Mouse (Mus musculus) embryonic facial prominence, embryonic 15.5 days (tissue): ENCODE measurements at regions not wholly inside any gene's neighbourhood (a gene's known extent, or its start where the extent isn't known, plus 50 kb on each side); places are given as distances from the start of the nearest gene placed in this dataset.

Source experiments
- ATAC-seq: fragments of 200-750 bp; cut with Nextera tagmentation; 2 replicates; pipeline ENCODE4 v1.8.0; 2017; ENCODE audit warnings: low read depth, moderate TSS enrichment; ENCODE audit not compliant: insufficient number of reproducible peaks, low FRiP score, low TSS enrichment
- H3K27ac ChIP-seq: fragments of 300-500 bp; sonication (generic); replicated peaks from 2 replicates; pipeline ENCODE4 v1.5.1; 2015; ENCODE audit warnings: mild to moderate bottlenecking, inconsistent platforms
- H3K27me3 ChIP-seq: fragments of 300-500 bp; sonication (generic); 2 replicates; pipeline ENCODE4 v1.6.1; 2015; ENCODE audit warnings: inconsistent platforms
- H3K36me3 ChIP-seq: fragments of 300-500 bp; sonication (generic); 2 replicates; pipeline ENCODE4 v1.6.1; 2015; ENCODE audit warnings: mild to moderate bottlenecking, inconsistent platforms
- H3K4me1 ChIP-seq: fragments of 300-500 bp; sonication (generic); 2 replicates; pipeline ENCODE4 v1.6.1; 2015; ENCODE audit warnings: inconsistent platforms
- H3K4me2 ChIP-seq: fragments of 300-500 bp; sonication (generic); replicated peaks from 2 replicates; pipeline ENCODE4 v1.6.1; 2015; ENCODE audit warnings: mild to moderate bottlenecking, inconsistent platforms
- H3K4me3 ChIP-seq: fragments of 300-500 bp; sonication (generic); replicated peaks from 2 replicates; pipeline ENCODE4 v1.5.1; 2015; ENCODE audit warnings: mild to moderate bottlenecking, inconsistent platforms
- H3K9ac ChIP-seq: fragments of 300-500 bp; sonication (generic); 2 replicates; pipeline ENCODE4 v1.6.1; 2015; ENCODE audit warnings: inconsistent platforms
- H3K9me3 ChIP-seq: fragments of 300-500 bp; sonication (generic); replicated peaks from 2 replicates; pipeline ENCODE4 v1.6.1; 2016; ENCODE audit warnings: inconsistent platforms
- WGBS: fragments of 180-500 bp; shearing (Covaris S2); methylation state at CpG from one replicate; pipeline ENCODE4 v1.1.7; 2015; 5-methylcytosine and 5-hydroxymethylcytosine counted together

DNA sequence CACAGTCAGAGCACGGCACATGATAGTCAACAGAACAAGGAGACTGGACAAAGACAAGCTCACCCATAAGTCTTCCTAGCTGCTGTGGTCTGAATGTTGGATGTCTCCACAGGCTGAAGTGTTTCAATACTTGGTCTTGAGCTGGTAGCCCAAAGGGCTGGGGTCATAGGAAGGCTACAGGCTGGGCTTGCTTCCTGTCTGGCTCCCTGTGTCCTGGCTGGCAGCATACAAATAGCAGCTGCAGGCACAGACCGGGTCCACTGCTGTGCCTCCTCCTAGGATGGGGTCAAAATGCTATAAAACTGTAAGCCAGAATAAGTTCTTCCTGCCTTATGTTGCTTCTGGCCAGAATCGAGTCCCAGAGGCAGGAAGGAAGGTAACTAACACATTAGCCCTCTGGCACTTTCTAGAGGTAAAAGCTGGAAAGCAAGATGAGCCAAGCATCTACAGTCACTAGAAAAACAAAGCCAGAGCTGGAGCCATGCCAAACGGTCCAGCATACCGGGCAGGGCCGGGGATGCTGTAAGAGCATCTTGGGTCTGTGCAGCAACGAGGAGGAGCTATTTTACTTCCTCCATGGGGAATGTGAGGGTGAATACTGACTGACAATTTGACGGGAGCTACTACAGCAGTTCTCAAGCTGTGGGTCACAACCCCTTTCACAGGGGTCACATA, 93.2 kb upstream of the Prok2 start:
- WGBS, result 29% methylated on average over 8 of the region's 8 CpGs
- ATAC-seq, result no peak
- Histone ChIP-seq H3K4me1 (0 out of 2 replicates have a peak, but pooled peaks cover 5% of the 10 kb centered on the region), H3K27me3 (no peaks in the 10 kb centered on the region; the same call in none of the 2 replicates), H3K9ac (no peak overlapping the region), H3K9me3 (no peaks in the 10 kb centered on the region), H3K27ac (no peak overlapping the region), H3K4me3 (no peak overlapping the region), H3K36me3 (no peaks in the 10 kb centered on the region), H3K4me2 (no peak overlapping the region)

DNA sequence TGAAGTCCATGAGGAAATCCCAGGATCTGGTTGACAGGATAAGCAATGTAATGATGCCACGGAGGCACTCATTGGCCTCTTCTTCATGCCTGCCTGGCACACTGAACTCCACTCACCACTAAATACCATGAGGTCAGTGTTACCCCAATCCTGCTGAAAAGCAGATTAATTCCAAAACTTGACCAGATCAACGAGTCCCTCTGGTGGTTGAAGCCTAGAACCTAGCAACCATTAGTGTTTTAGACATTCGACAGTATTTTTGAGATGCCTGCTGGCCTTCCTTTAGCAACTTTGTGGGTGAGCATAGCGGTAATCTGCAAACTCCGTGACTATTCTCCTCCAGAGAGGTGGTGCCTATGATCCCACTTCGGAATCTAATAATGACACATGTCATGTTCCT, 92.3 kb upstream of the Prok2 start:
- no peak for ATAC-seq
- Histone ChIP-seq H3K9ac (no peak overlapping the region), H3K36me3 (no peaks in the 10 kb centered on the region), H3K27ac (no peak overlapping the region), H3K4me3 (no peak overlapping the region), H3K4me2 (no peak overlapping the region), H3K4me1 (0 out of 2 replicates have a peak, but pooled peaks cover 5% of the 10 kb centered on the region), H3K9me3 (no peaks in the 10 kb centered on the region), H3K27me3 (peaks cover 3% of the 10 kb centered on the region)
- 87% methylated on average over 6 of the region's 6 CpGs for WGBS

DNA sequence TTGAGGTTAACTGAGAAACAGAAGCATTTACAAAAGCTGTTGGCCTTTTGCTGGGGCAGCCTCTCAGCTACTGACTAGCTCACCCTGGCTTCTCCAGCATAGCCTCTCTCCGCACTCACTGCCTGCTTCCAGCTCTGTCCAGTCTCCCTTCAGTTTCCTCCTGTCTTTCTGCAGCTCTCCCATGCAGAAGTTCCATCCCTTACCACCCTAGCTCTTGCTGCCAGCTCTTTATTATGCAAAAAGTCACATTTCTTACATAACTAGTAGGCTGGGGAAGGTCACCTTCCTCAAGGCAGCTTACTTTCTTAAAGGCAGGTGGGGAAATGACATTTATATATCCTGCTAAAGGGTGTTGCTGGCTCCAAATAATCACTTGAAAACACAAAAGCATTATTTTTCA, 91.1 kb upstream of the Prok2 start:
- Histone ChIP-seq H3K27me3 (peaks cover 6% of the 10 kb centered on the region), H3K9me3 (no peaks in the 10 kb centered on the region), H3K4me3 (no peak overlapping the region), H3K9ac (no peak overlapping the region), H3K4me2 (no peak overlapping the region), H3K27ac (no peak overlapping the region), H3K4me1 (0 out of 2 replicates have a peak, but pooled peaks cover 5% of the 10 kb centered on the region), H3K36me3 (no peaks in the 10 kb centered on the region)
- no peak for ATAC-seq
- 90% methylated on average over 1 of the region's 1 CpGs for WGBS

DNA sequence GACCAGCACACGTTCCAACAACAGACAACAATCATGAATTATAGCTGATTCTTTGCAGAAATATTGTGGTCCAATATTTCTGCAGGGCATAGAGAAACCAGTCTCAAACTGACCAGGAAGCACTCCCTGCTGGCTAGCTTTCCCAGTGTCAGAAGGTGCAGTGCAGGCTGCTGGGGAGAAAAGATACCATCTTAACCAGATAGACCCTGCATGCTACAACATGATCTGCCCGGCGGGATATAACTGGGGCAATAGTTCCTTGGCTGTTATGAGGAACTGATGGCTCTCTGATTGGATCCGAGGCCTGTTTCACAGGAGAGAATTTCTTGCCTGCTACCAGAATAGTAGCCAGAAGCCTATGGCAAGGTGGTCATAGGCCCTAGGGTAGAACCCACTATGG, 86.9 kb upstream of the Prok2 start:
- Histone ChIP-seq H3K36me3 (no peaks in the 10 kb centered on the region), H3K4me1 (peaks cover 26% of the 10 kb centered on the region), H3K9ac (no peak overlapping the region), H3K4me3 (no peak overlapping the region), H3K4me2 (no peak overlapping the region), H3K27me3 (peaks cover 6% of the 10 kb centered on the region), H3K27ac (no peak overlapping the region), H3K9me3 (no peaks in the 10 kb centered on the region)
- no peak for ATAC-seq
- WGBS, result 76% methylated on average over 4 of the region's 4 CpGs

DNA sequence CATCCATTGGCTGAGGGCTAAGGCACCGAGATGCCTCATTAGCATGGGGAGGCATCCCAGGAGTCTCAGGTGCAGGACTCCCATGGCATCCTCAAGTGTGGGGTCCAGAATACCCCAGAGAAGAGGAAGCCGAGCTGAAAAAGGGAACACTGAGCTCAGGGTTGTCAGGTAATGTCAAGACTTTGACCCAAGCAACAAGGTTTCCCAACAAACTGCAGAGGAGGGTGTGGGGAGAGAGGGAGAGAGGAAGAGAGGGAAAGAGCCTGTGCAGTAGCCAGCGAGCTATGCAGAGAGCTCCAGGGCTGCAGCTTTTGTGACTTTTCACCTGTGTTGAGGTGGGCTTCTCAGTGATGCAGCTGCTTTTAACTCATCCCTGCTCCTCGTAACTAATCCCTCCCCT, 85.7 kb upstream of the Prok2 start:
- Histone ChIP-seq H3K9ac (no peak overlapping the region), H3K4me3 (no peak overlapping the region), H3K27me3 (peaks cover 6% of the 10 kb centered on the region; the same call in 1 of the 2 replicates), H3K4me1 (peaks cover 26% of the 10 kb centered on the region), H3K4me2 (no peak overlapping the region), H3K27ac (0 out of 2 replicates have a peak overlapping the region, but pooled peaks have one; percentile 71), H3K9me3 (no peaks in the 10 kb centered on the region), H3K36me3 (no peaks in the 10 kb centered on the region)
- 85% methylated on average over 4 of the region's 4 CpGs for WGBS
- no peak for ATAC-seq

DNA sequence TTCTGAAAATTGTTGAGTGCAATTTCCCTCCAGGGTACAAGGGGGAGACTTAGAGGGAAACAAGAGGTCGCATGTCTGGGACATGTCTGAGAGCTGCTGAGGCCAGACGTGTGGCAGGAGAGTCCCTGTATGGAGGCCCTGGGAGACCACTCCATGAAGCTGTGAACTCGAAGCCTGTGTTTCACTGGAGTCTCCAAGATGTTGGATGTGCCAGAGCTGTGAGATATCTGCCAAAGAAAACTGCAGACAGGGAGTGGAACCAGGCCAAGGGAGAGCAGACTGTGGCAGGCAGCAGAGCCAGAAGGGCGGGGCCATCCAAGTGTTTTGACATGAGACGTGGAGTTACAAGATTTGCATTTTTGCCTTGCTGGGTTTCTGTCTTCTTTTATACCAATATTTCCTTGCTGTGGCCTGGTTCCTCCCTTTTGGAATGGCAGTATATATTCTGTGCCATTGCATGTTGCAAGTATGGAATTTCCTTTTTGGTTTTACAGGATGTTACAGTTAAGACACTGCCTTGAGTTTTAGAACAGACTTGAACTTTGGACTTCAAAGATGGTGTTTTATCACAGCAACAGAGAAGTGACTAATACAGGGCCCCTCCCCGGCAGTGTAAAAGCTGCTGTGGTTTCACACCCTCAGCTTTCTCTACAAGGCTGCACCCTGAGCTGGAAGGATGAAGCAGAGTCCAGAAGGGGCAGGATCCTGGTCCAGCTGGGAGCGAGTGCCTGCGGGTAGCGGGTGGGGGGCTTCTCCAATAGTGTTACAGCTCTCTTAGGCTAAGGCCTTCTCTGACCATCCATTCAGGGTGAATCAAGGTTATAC, 85.0 kb upstream of the Prok2 start:
- Histone ChIP-seq H3K4me2 (no peak overlapping the region), H3K4me1 (peaks cover 26% of the 10 kb centered on the region), H3K36me3 (no peaks in the 10 kb centered on the region), H3K27me3 (peaks cover 6% of the 10 kb centered on the region; the same call in 1 of the 2 replicates), H3K4me3 (no peak overlapping the region), H3K27ac (peak overlapping the region; percentile 71), H3K9ac (no peak overlapping the region), H3K9me3 (0 out of 2 replicates have a peak, but pooled peaks cover 2% of the 10 kb centered on the region)
- ATAC-seq, result peak; percentile 87
- WGBS, result 45% methylated on average over 9 of the region's 9 CpGs

DNA sequence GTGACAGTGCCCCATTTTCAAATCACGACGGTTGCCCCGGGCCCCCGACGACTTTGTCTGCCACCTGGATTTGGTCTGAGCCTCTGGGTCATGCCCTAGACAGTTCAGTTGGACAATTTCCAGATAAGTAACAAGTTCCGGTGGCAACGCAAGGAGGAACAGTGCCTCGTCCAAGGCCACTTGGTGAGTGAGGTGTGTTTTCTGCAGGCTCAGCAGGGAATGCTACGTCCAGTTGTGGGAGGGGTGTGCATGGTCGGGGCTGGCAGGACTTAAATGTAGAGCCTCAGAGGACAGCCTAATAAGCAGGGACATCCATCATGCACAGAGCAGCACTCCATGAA, 78.7 kb upstream of the Prok2 start:
- Histone ChIP-seq H3K4me2 (peak overlapping the region; percentile 40), H3K9me3 (0 out of 2 replicates have a peak, but pooled peaks cover 2% of the 10 kb centered on the region), H3K4me3 (0 out of 2 replicates have a peak overlapping the region, but pooled peaks have one; percentile 12), H3K9ac (no peak overlapping the region), H3K36me3 (no peaks in the 10 kb centered on the region), H3K27ac (no peak overlapping the region), H3K4me1 (peaks cover 21% of the 10 kb centered on the region), H3K27me3 (peaks cover 7% of the 10 kb centered on the region)
- 21% methylated on average over 10 of the region's 10 CpGs for WGBS
- no peak for ATAC-seq

DNA sequence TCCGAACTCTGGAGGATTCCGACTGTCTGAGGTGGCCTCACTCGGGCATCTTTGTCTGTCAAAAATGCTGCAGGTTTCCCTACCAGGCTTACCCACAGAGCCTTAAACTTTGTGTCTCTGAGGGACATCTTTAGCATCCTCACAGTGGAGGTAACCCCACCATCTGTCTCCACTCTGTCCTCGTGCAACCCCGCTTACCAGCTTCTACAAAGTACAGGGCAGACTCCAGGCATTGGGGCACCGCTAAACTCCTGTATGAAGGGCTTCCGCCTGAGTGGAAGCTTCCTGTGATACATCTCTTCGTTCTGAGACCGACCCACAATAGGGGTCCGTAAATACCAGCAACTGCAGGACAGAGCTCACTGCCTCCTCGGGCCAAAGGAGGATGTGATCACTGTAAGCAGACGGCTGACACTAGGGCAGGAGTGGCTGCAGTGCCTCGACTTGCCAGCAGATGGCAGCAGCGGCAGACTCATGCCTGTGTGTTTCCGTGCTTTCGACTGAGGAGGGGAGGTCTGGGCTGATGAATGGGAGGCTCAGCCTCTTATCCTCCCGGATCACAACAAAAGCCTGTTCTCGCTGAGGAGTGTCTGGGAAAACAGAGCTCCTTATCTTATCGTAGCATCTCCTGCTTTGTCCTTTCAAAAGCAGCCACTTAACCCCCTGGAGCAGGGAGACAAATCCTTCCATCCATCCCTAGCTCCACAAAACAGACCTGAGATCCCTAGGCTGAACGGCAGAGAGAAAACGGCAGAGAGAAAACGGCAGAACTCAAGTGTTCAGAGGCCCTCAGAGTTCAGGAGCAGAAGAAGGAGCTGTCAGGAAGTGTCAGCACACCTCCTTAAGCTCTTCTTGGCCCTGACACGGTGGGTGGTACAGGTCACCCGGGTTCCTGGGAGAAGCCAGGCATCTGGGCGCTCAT, 78.1 kb upstream of the Prok2 start:
- Histone ChIP-seq H3K36me3 (no peaks in the 10 kb centered on the region), H3K9ac (no peak overlapping the region), H3K9me3 (0 out of 2 replicates have a peak, but pooled peaks cover 2% of the 10 kb centered on the region), H3K4me3 (peak overlapping the region; percentile 12; the same call in 1 of the 2 replicates), H3K4me2 (peak overlapping the region; percentile 40), H3K4me1 (peaks cover 21% of the 10 kb centered on the region), H3K27ac (no peak overlapping the region), H3K27me3 (peaks cover 7% of the 10 kb centered on the region)
- peak; percentile 80 for ATAC-seq
- WGBS, result 19% methylated on average over 25 of the region's 25 CpGs

DNA sequence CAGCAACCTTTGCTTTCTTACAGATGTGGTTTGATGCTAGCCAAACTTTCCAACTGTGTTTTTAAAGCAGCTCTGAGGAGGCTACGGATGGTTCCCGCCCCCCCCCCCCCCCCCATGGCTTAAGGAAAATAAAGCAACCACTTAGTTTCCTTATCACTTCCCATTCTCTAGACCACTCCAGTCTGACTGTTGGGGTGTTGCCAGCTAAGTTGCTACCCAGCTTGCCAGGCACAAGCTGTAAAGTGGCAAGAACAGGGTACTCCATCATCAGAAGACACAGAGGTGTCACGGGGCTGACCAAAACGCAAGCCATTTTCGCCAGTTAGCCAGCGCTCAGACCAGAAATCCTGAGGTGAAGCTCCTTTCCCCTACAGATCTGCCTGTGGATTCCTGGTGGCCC, 74.7 kb upstream of the Prok2 start:
- H3K9me3 ChIP-seq, result no peaks in the 10 kb centered on the region
- 77% methylated on average over 6 of the region's 6 CpGs for WGBS
- H3K4me2 ChIP-seq, result no peak overlapping the region
- no peak overlapping the region for H3K9ac ChIP-seq
- ATAC-seq, result no peak
- H3K27ac ChIP-seq, result no peak overlapping the region
- peaks cover 7% of the 10 kb centered on the region; the same call in 1 of the 2 replicates for H3K27me3 ChIP-seq
- no peaks in the 10 kb centered on the region for H3K36me3 ChIP-seq
- no peak overlapping the region for H3K4me3 ChIP-seq
- H3K4me1 ChIP-seq, result peaks cover 21% of the 10 kb centered on the region

DNA sequence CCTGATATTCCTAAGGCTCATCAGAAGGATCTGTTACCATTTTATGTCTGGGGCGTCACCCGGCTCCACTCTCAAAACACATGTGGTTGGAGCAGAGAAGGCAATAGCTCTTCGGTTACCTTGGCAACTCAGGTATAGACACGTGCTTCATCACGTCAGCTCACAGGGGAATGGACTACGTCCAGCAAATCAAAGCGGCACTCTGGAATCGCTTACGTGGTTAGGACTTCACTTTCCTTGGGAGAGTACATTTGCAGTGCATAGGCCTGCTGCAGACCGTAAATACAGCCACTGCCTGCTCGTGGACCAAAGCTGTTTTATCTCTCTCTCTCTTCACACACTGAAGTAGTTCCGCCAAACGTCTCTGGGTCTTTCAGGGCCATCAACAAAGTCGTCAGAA, 74.1 kb upstream of the Prok2 start:
- Histone ChIP-seq H3K27ac (no peak overlapping the region), H3K4me3 (no peak overlapping the region), H3K9ac (no peak overlapping the region), H3K9me3 (no peaks in the 10 kb centered on the region), H3K4me1 (peaks cover 21% of the 10 kb centered on the region), H3K4me2 (no peak overlapping the region), H3K36me3 (no peaks in the 10 kb centered on the region), H3K27me3 (peaks cover 7% of the 10 kb centered on the region; the same call in 1 of the 2 replicates)
- WGBS, result 31% methylated on average over 14 of the region's 14 CpGs
- no peak for ATAC-seq

DNA sequence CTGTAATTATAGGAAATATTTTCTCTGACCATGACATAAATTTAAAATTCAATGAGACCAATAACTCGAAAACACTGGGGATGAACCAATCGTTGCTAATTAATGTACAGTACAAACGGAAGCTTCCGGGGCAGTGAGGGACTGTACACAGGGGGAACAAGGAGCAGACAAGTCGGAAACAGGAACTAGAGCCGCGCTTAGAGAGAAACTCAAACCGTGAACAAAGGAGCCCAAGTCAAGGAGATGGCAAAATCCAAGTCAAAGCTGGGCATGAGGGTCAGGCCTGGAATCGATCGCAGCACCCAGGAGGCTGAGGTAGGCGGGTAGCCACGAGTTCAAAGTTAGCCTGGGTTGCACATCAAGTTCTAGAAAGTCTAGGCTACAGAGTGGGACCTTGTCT, 70.2 kb upstream of the Prok2 start:
- Histone ChIP-seq H3K4me3 (no peak overlapping the region), H3K27ac (no peak overlapping the region), H3K27me3 (no peaks in the 10 kb centered on the region), H3K9me3 (no peaks in the 10 kb centered on the region), H3K4me2 (no peak overlapping the region), H3K36me3 (no peaks in the 10 kb centered on the region), H3K4me1 (peaks cover 9% of the 10 kb centered on the region; the same call in 1 of the 2 replicates), H3K9ac (no peak overlapping the region)
- ATAC-seq, result no peak
- whole genome bisulfite sequencing, result 90% methylated on average over 12 of the region's 12 CpGs
